Mouse (Mus musculus) stomach, embryonic 14.5 days (tissue): ENCODE results near the gene Gm10439. TPM values are rescaled to one million over a fixed set of nuclear protein-coding genes. Genes with fewer than 3 reads are reported as not detected.
"Not testable (repeated sequence)": the region's sequence is repeated elsewhere in the genome, so short reads cannot be mapped to it uniquely, and the experiment has no call there.

Experiments
- ATAC-seq: fragments of 200-750 bp; cut with Nextera tagmentation; 2 replicates; pipeline ENCODE4 v1.8.0; 2017; ENCODE audit warnings: low read depth, moderate TSS enrichment; ENCODE audit not compliant: insufficient number of reproducible peaks, insufficient read depth, low FRiP score
- H3K27ac ChIP-seq: fragments of 300-500 bp; sonication (generic); 2 replicates; pipeline ENCODE4 v1.5.1; 2014; ENCODE audit warnings: mild to moderate bottlenecking, low read length, moderate library complexity, mixed read lengths
- H3K27me3 ChIP-seq: fragments of 300-500 bp; sonication (generic); 2 replicates; pipeline ENCODE4 v1.6.1; 2014; ENCODE audit warnings: low read length, control low read depth, mixed read lengths; ENCODE audit not compliant: control insufficient read depth, insufficient read depth
- H3K36me3 ChIP-seq: fragments of 300-500 bp; sonication (generic); 2 replicates; pipeline ENCODE4 v1.6.1; 2014; ENCODE audit warnings: mild to moderate bottlenecking, control low read depth, low read length, moderate library complexity, mixed read lengths; ENCODE audit not compliant: control insufficient read depth, insufficient read depth
- H3K4me1 ChIP-seq: fragments of 300-500 bp; sonication (generic); 2 replicates; pipeline ENCODE4 v1.6.1; 2014; ENCODE audit warnings: low read length, control low read depth, mixed read lengths; ENCODE audit not compliant: control insufficient read depth, insufficient read depth
- H3K4me2 ChIP-seq: fragments of 300-500 bp; sonication (generic); replicated peaks from 2 replicates; pipeline ENCODE4 v1.6.1; 2014; ENCODE audit warnings: low read depth, low read length, control low read depth
- H3K4me3 ChIP-seq: fragments of 300-500 bp; sonication (generic); 2 replicates; pipeline ENCODE4 v1.5.1; 2014; ENCODE audit warnings: low read depth, low read length, control low read depth
- H3K9ac ChIP-seq: fragments of 300-500 bp; sonication (generic); replicated peaks from 2 replicates; pipeline ENCODE4 v1.6.1; 2014; ENCODE audit warnings: low read depth, mild to moderate bottlenecking, control low read depth, low read length, moderate library complexity, mixed read lengths
- H3K9me3 ChIP-seq: fragments of 300-500 bp; sonication (generic); 2 replicates; pipeline ENCODE4 v1.6.1; 2016; ENCODE audit warnings: low read depth, low read length, control low read depth; ENCODE audit not compliant: control insufficient read depth
- WGBS: fragments of 180-500 bp; shearing (Covaris S2); extraction: QIAGEN DNeasy Blood & Tissue Kit; methylation state at CpG from one replicate; pipeline ENCODE4 v1.1.7; 2014; 5-methylcytosine and 5-hydroxymethylcytosine counted together
- polyA plus RNA-seq: library from polyadenylated mRNA; unstranded; fragments of >200 nt; fragmentation: Nextera tagmentation; extraction: Ambion mirVana; gene quantifications from 2 replicates; pipeline ENCODE4 v1.2.1, GENCODE M21; 2014

Gm10439 gene
- polyA plus RNA-seq, result not detected in 2 replicates

GRCm38 (mm10) chrX:149594270-149594669 lies at the start of gene Gm10439:
Gene Gm10439, plus strand, starts transcription at chrX:149594570.
- H3K4me3 ChIP-seq, H3K9ac ChIP-seq, ATAC-seq, H3K27me3 ChIP-seq, H3K4me1 ChIP-seq, H3K27ac ChIP-seq, H3K4me2 ChIP-seq, H3K36me3 ChIP-seq, H3K9me3 ChIP-seq: not testable (repeated sequence)
- no CpG with 5 or more reads among the region's 6 CpGs for WGBS

Other genes with a start within 250 kb of the Gm10439 start
- not detected in 2 replicates for gene Gm15085, start 147.0 kb upstream of the Gm10439 start, polyA plus RNA-seq
- gene Gm15097, start 189.9 kb downstream of the Gm10439 start, polyA plus RNA-seq, result not detected in 2 replicates